Comparison of ENCODE assay signal across 12 mouse cellular contexts in genomic region chr6:113388960-113389359, GRCm38 (mm10). TPM values are rescaled to one million over a fixed set of nuclear protein-coding genes. Genes with fewer than 3 reads are reported as not detected.
DNase-seq lines count a peak whose midpoint lies in the region; ATAC-seq and TF ChIP-seq lines count a peak whose summit lies in the region.
"Had no signal": no experiment of that assay in that cellular context is flagged by ENCODE, and none has a peak within 500 bp of the region (broad histone marks: within the 10 kb centered on the region; RNA-seq: fewer than 3 reads in every experiment).

Gene Ttll3, plus strand, starts transcription at chr6:113389260.

- no peak for ATAC-seq in hindbrain, postnatal 0 days
- no peak for ATAC-seq in hindbrain, embryonic 16.5 days
- ATAC-seq in midbrain, embryonic 11.5 days (ENCODE audit: low FRiP score) = no peak
- no peak for ATAC-seq in midbrain, embryonic 14.5 days (ENCODE audit: low FRiP score, low TSS enrichment)
- ATAC-seq in monocyte, adult 5-6 weeks (replicated peaks; ENCODE audit: insufficient number of reproducible peaks, low FRiP score, low TSS enrichment, poor library complexity, severe bottlenecking) = no peak
- no peak for ATAC-seq in heart, embryonic 11.5 days (replicated peaks; ENCODE audit: insufficient number of reproducible peaks, low FRiP score, low TSS enrichment)
- ATAC-seq: forebrain, embryonic 14.5 days had no signal

- no peak within 1 kb of the TSS for H3K4me2 ChIP-seq in hindbrain, postnatal 0 days (ENCODE audit: low read depth, low read length)
- no peak within 1 kb of the TSS for H3K4me2 ChIP-seq in hindbrain, embryonic 16.5 days (ENCODE audit: low read length)
- H3K4me2 ChIP-seq in midbrain, embryonic 11.5 days = no peak within 1 kb of the TSS
- H3K4me2 ChIP-seq in midbrain, embryonic 14.5 days (ENCODE audit: low read length) = no peak within 1 kb of the TSS
- no peak within 1 kb of the TSS for H3K4me2 ChIP-seq in heart, embryonic 11.5 days

- no peaks in the 10 kb centered on the region for H3K4me1 ChIP-seq in hindbrain, postnatal 0 days (ENCODE audit: insufficient read depth, low read length)
- peaks cover 7% of the 10 kb centered on the region for H3K4me1 ChIP-seq in hindbrain, embryonic 16.5 days (ENCODE audit: control insufficient read depth, insufficient read depth, low read depth, low read length)
- H3K4me1 ChIP-seq in midbrain, embryonic 11.5 days (ENCODE audit: control insufficient read depth, insufficient read depth, low read length) = peaks cover 7% of the 10 kb centered on the region; the same call in 1 of the 2 replicates
- H3K4me1 ChIP-seq in midbrain, embryonic 14.5 days (ENCODE audit: control insufficient read depth, insufficient read depth, low read length) = peaks cover 9% of the 10 kb centered on the region
- H3K4me1 ChIP-seq in heart, embryonic 11.5 days (ENCODE audit: control insufficient read depth, insufficient read depth, low read length) = peaks cover 12% of the 10 kb centered on the region; the same call in 1 of the 2 replicates

- WGBS in hindbrain, postnatal 0 days = 72% methylated on average over 8 of the region's 8 CpGs
- 73% methylated on average over 8 of the region's 8 CpGs for WGBS in hindbrain, embryonic 16.5 days
- WGBS in midbrain, embryonic 11.5 days = 82% methylated on average over 8 of the region's 8 CpGs
- WGBS in midbrain, embryonic 14.5 days = 78% methylated on average over 8 of the region's 8 CpGs
- 73% methylated on average over 8 of the region's 8 CpGs for WGBS in heart, embryonic 11.5 days (ENCODE audit: insufficient replicate concordance)

- no peaks in the 10 kb centered on the region for H3K27me3 ChIP-seq in hindbrain, postnatal 0 days (ENCODE audit: insufficient read depth, low read length)
- no peaks in the 10 kb centered on the region for H3K27me3 ChIP-seq in hindbrain, embryonic 16.5 days (replicated peaks; ENCODE audit: control insufficient read depth, insufficient read depth, low read length)
- H3K27me3 ChIP-seq in midbrain, embryonic 11.5 days (ENCODE audit: control insufficient read depth, insufficient read depth, low read length) = no peaks in the 10 kb centered on the region
- H3K27me3 ChIP-seq in midbrain, embryonic 14.5 days (ENCODE audit: control insufficient read depth, insufficient read depth, low read length) = no peaks in the 10 kb centered on the region
- no peaks in the 10 kb centered on the region; the same call in 1 of the 2 replicates for H3K27me3 ChIP-seq in heart, embryonic 11.5 days (ENCODE audit: control insufficient read depth, insufficient read depth, low read length)

- H3K36me3 ChIP-seq in hindbrain, postnatal 0 days (ENCODE audit: insufficient read depth, low read length) = peaks cover 41% of the 10 kb centered on the region
- peaks cover 44% of the 10 kb centered on the region for H3K36me3 ChIP-seq in hindbrain, embryonic 16.5 days (ENCODE audit: control insufficient read depth, insufficient read depth, low read length)
- H3K36me3 ChIP-seq in midbrain, embryonic 11.5 days (ENCODE audit: control insufficient read depth, insufficient read depth, low read length) = peaks cover 33% of the 10 kb centered on the region
- peaks cover 69% of the 10 kb centered on the region for H3K36me3 ChIP-seq in midbrain, embryonic 14.5 days (ENCODE audit: control insufficient read depth, insufficient read depth, low read length)
- H3K36me3 ChIP-seq in heart, embryonic 11.5 days (ENCODE audit: control insufficient read depth, insufficient read depth, low read length) = peaks cover 32% of the 10 kb centered on the region

- no peak within 1 kb of the TSS for H3K4me3 ChIP-seq in hindbrain, postnatal 0 days (ENCODE audit: low read length)
- no peak within 1 kb of the TSS for H3K4me3 ChIP-seq in hindbrain, embryonic 16.5 days (ENCODE audit: low read length)
- H3K4me3 ChIP-seq in midbrain, embryonic 11.5 days (ENCODE audit: low read depth, low read length) = no peak within 1 kb of the TSS
- no peak within 1 kb of the TSS for H3K4me3 ChIP-seq in midbrain, embryonic 14.5 days (replicated peaks; ENCODE audit: low read depth, low read length)
- no peak within 1 kb of the TSS for H3K4me3 ChIP-seq in heart, embryonic 11.5 days (ENCODE audit: low read depth, low read length)
- H3K4me3 ChIP-seq: heart, adult 2 months had no signal

- TF ChIP-seq CTCF in hindbrain, postnatal 0 days (IDR thresholded peaks at IDR 0.05; ENCODE audit: low read depth) = no peak
- TF ChIP-seq CTCF in brain, embryonic 14.5 days (IDR thresholded peaks at IDR 0.05; ENCODE audit: borderline replicate concordance, extremely low read depth, insufficient read depth, insufficient read length) = no peak

- no peak for DNase-seq in hindbrain, postnatal 0 days (ENCODE audit: low spot score)
- peak; percentile 8 for DNase-seq in midbrain, embryonic 11.5 days (ENCODE audit: low spot score, missing footprints)
- DNase-seq in midbrain, embryonic 14.5 days = no peak
- no peak for DNase-seq in brain, embryonic 14.5 days (ENCODE audit: low read depth)
- no peak for DNase-seq in c-Kit-positive CD71-positive TER-119-positive erythroid progenitor cells, embryonic 14.5 days (ENCODE audit: low spot score)
- DNase-seq: heart, adult 2 months; kidney, postnatal 4 days; lung, postnatal 36 days had no signal

- no peak within 1 kb of the TSS for H3K9ac ChIP-seq in hindbrain, postnatal 0 days (replicated peaks; ENCODE audit: low read length)
- H3K9ac ChIP-seq in hindbrain, embryonic 16.5 days (ENCODE audit: low read depth, low read length) = no peak within 1 kb of the TSS
- H3K9ac ChIP-seq in midbrain, embryonic 11.5 days (ENCODE audit: low read length) = no peak within 1 kb of the TSS
- H3K9ac ChIP-seq in midbrain, embryonic 14.5 days (replicated peaks; ENCODE audit: low read length) = no peak within 1 kb of the TSS
- H3K9ac ChIP-seq in heart, embryonic 11.5 days (ENCODE audit: low read depth, low read length) = no peak within 1 kb of the TSS

- H3K9me3 ChIP-seq in hindbrain, postnatal 0 days (ENCODE audit: low read length) = no peaks in the 10 kb centered on the region
- H3K9me3 ChIP-seq in hindbrain, embryonic 16.5 days (ENCODE audit: control insufficient read depth, low read length) = no peaks in the 10 kb centered on the region
- H3K9me3 ChIP-seq in midbrain, embryonic 11.5 days (ENCODE audit: control insufficient read depth, low read length) = no peaks in the 10 kb centered on the region
- no peaks in the 10 kb centered on the region for H3K9me3 ChIP-seq in midbrain, embryonic 14.5 days (ENCODE audit: control insufficient read depth, low read length)
- H3K9me3 ChIP-seq in heart, embryonic 11.5 days (replicated peaks; ENCODE audit: control insufficient read depth, low read length) = no peaks in the 10 kb centered on the region

- no peak within 1 kb of the TSS for H3K27ac ChIP-seq in hindbrain, postnatal 0 days
- no peak within 1 kb of the TSS for H3K27ac ChIP-seq in hindbrain, embryonic 16.5 days (ENCODE audit: low read depth, low read length)
- no peak within 1 kb of the TSS for H3K27ac ChIP-seq in midbrain, embryonic 11.5 days (ENCODE audit: low read depth, low read length)
- H3K27ac ChIP-seq in midbrain, embryonic 14.5 days (replicated peaks; ENCODE audit: low read depth, low read length) = no peak within 1 kb of the TSS
- H3K27ac ChIP-seq in heart, embryonic 11.5 days (ENCODE audit: low read depth, low read length) = no peak within 1 kb of the TSS
- H3K27ac ChIP-seq: heart, adult 2 months had no signal

- TF ChIP-seq POLR2A in brain, embryonic 14.5 days (IDR thresholded peaks at IDR 0.05; ENCODE audit: borderline replicate concordance, extremely low read depth, insufficient read depth, insufficient read length, poor library complexity, severe bottlenecking) = no peak

RNA-seq across cellular contexts. Expression of gene Ttll3, which starts in this region (rescaled TPM):
- 11.9 and 13.1 TPM in 2 replicates for total RNA-seq in hindbrain, postnatal 0 days (2014; rRNA removed)
- polyA plus RNA-seq in hindbrain, postnatal 0 days (2015; fragmentation: Nextera tagmentation; extraction: Ambion mirVana) = 10.3 and 11.6 TPM in 2 replicates
- 9.2 and 11.8 TPM in 2 replicates for polyA plus RNA-seq in hindbrain, embryonic 16.5 days (2015; fragmentation: Nextera tagmentation; extraction: Ambion mirVana)
- polyA plus RNA-seq in midbrain, embryonic 11.5 days (2014; fragmentation: Nextera tagmentation; extraction: Ambion mirVana) = 3.0 TPM in 2 replicates
- polyA plus RNA-seq in midbrain, embryonic 14.5 days (2014; fragmentation: Nextera tagmentation; extraction: Ambion mirVana) = 7.3 and 7.8 TPM in 2 replicates
- 23.1 and 25.5 TPM in 2 replicates for polyA plus RNA-seq in brain, embryonic 14.5 days (2012; rRNA removed)
- total RNA-seq in monocyte, adult 5-6 weeks (2017) = 12.9 to 26.5 TPM (median 15.3 TPM) in 3 replicates
- polyA plus RNA-seq in heart, embryonic 11.5 days (2014; fragmentation: Nextera tagmentation; extraction: Ambion mirVana) = 1.5 and 2.6 TPM in 2 replicates
